Mouse (Mus musculus): ENCODE measurements at regions not wholly inside any gene's neighbourhood (a gene's known extent, or its start where the extent isn't known, plus 50 kb on each side); places are given as distances from the start of the nearest gene placed in this dataset.

DNA sequence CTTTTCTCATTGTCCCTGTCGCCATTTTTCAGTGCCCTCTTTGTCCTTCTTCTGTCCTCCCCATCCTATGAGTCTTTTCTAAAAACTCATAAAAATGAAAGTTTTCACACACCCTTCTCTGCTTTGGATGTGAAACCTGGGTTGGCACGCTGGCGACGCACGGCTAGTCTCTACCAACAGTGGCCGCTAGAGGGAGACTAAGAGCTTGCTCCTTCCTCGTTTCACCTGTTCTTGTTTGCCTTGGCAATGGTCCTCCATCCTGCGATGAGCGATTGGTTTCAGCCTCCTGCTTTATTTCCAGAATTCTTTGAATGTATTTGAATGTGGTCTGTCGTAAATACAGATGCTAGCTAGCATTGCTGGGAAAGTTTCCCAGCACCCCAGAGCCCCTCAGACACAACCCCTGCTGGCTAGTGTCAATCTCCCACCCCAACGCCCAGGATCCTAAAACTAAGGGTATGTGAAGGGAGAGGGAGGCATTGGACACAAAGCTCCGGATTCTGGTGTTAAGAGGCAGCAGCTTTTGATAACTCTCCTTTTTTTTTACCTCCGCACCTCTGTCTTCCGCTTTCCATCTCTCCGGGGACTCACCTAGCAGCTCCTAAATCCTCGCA lies 85.8 kb upstream of the Hmcn1 start:
- Histone ChIP-seq H3K27ac (no peak overlapping the region), H3K9me3 (replicated peaks) (no peaks in the 10 kb centered on the region), H3K4me2 (no peak overlapping the region), H3K9ac (no peak overlapping the region), H3K36me3 (no peaks in the 10 kb centered on the region), H3K27me3 (no peaks in the 10 kb centered on the region), H3K4me1 (peaks cover 22% of the 10 kb centered on the region), H3K4me3 (replicated peaks) (no peak overlapping the region)
- ATAC-seq (replicated peaks; ENCODE audit: low FRiP score) = peak; percentile 35; the same call in 1 of the 2 replicates
- 31% methylated on average over 16 of the region's 16 CpGs for WGBS

- Histone ChIP-seq H3K36me3 (no peaks in the 10 kb centered on the region), H3K4me1 (peaks cover 22% of the 10 kb centered on the region), H3K27ac (peak overlapping the region; percentile 58), H3K4me2 (no peak overlapping the region), H3K4me3 (replicated peaks) (no peak overlapping the region), H3K9ac (no peak overlapping the region), H3K9me3 (replicated peaks) (no peaks in the 10 kb centered on the region), H3K27me3 (no peaks in the 10 kb centered on the region)
- ATAC-seq (replicated peaks; ENCODE audit: low FRiP score) = peak; percentile 52
- 66% methylated on average over 15 of the region's 15 CpGs for WGBS
Observed at GRCm38 (mm10) chr1:151079614-151080360, 86.6 kb upstream of the Hmcn1 start.

DNA sequence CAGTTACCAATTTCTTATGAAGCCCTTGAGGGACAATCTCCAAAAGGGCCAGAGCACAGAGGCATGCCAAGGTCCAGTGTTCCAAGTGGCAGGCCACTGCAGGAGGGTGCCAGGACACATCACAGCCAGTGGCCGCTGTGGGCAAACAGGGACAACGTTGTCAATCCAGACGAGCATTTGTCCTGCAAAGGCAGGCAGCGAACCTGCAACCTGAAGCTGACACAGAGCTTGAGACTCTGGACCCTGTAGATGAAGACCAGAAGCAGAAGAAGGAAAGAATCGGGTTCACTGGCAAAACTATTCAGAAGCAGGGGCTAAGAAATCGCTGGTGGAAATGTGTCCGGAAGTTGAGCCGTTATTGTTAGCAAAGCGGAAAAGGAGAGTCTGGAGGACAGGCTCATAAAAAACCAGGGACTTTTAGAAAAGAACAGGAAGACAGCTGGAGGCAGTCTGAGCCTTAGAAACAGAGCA lies 87.3 kb upstream of the Hmcn1 start:
- peak overlapping the region; percentile 20; the same call in 1 of the 2 replicates for H3K4me2 ChIP-seq
- peak overlapping the region; percentile 54 for H3K27ac ChIP-seq
- peak; percentile 9; the same call in 1 of the 2 replicates for ATAC-seq (replicated peaks; ENCODE audit: low FRiP score)
- no peak overlapping the region for H3K9ac ChIP-seq
- 30% methylated on average over 9 of the region's 9 CpGs for WGBS
- no peak overlapping the region for H3K4me3 ChIP-seq (replicated peaks)
- no peaks in the 10 kb centered on the region for H3K27me3 ChIP-seq
- H3K36me3 ChIP-seq = no peaks in the 10 kb centered on the region
- no peaks in the 10 kb centered on the region for H3K9me3 ChIP-seq (replicated peaks)
- peaks cover 22% of the 10 kb centered on the region for H3K4me1 ChIP-seq

- Histone ChIP-seq H3K4me3 (replicated peaks) (no peak overlapping the region), H3K4me1 (peaks cover 34% of the 10 kb centered on the region), H3K27me3 (no peaks in the 10 kb centered on the region), H3K27ac (no peak overlapping the region), H3K9ac (no peak overlapping the region), H3K36me3 (no peaks in the 10 kb centered on the region), H3K4me2 (no peak overlapping the region), H3K9me3 (replicated peaks) (no peaks in the 10 kb centered on the region)
- no peak for ATAC-seq (replicated peaks; ENCODE audit: low FRiP score)
- 82% methylated on average over 5 of the region's 5 CpGs for WGBS
Observed at GRCm38 (mm10) chr1:151082510-151083033, 89.3 kb upstream of the Hmcn1 start.

GRCm38 (mm10) chr1:151083806-151084205 lies 90.6 kb upstream of the Hmcn1 start:
- Histone ChIP-seq H3K9me3 (replicated peaks) (no peaks in the 10 kb centered on the region), H3K4me3 (replicated peaks) (no peak overlapping the region), H3K36me3 (no peaks in the 10 kb centered on the region), H3K27ac (no peak overlapping the region), H3K27me3 (no peaks in the 10 kb centered on the region), H3K9ac (no peak overlapping the region), H3K4me1 (peaks cover 34% of the 10 kb centered on the region), H3K4me2 (no peak overlapping the region)
- ATAC-seq (replicated peaks; ENCODE audit: low FRiP score) = no peak
- WGBS = 81% methylated on average over 2 of the region's 2 CpGs

- WGBS = 61% methylated on average over 22 of the region's 22 CpGs
- Histone ChIP-seq H3K9ac (no peak overlapping the region), H3K36me3 (no peaks in the 10 kb centered on the region), H3K4me2 (no peak overlapping the region), H3K4me3 (replicated peaks) (no peak overlapping the region), H3K4me1 (peaks cover 23% of the 10 kb centered on the region), H3K9me3 (replicated peaks) (no peaks in the 10 kb centered on the region), H3K27ac (no peak overlapping the region; the same call in 1 of the 2 replicates), H3K27me3 (no peaks in the 10 kb centered on the region)
- ATAC-seq (replicated peaks; ENCODE audit: low FRiP score) = peak; percentile 36; the same call in 1 of the 2 replicates
Observed at GRCm38 (mm10) chr1:151086111-151086859, 93.0 kb upstream of the Hmcn1 start.

DNA sequence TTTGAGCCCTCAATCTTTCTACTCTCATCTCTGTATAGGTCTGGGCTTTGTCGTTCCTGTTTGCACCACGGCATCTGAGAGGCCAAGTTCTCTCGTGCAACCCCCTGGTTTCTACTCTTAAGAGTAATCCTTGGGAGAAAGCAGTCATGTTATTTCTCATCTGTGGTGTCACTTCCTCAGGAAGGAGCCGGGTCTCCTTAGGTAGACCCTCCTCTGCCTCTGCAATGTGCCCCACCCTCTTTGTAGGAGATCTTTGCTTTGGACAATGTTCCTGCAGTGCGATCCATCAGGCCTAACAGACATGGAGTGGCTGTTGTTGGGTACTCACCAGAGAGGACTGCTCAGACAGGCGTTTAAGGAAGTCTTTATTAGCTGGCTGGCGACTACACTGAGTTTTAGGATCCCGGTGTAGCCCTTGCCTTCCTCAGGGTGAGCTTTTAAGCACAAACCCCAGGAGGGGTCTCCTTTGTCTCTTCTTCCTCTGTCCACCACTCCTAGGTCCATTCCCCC lies 94.0 kb upstream of the Hmcn1 start:
- H3K4me1 ChIP-seq = peaks cover 26% of the 10 kb centered on the region
- no peak overlapping the region for H3K4me3 ChIP-seq (replicated peaks)
- no peaks in the 10 kb centered on the region for H3K27me3 ChIP-seq
- 77% methylated on average over 8 of the region's 8 CpGs for WGBS
- H3K9ac ChIP-seq = no peak overlapping the region
- no peaks in the 10 kb centered on the region for H3K36me3 ChIP-seq
- H3K4me2 ChIP-seq = no peak overlapping the region
- H3K9me3 ChIP-seq (replicated peaks) = no peaks in the 10 kb centered on the region
- no peak overlapping the region for H3K27ac ChIP-seq
- no peak for ATAC-seq (replicated peaks; ENCODE audit: low FRiP score)

- H3K4me1 ChIP-seq = peaks cover 33% of the 10 kb centered on the region
- H3K4me3 ChIP-seq (replicated peaks) = no peak overlapping the region
- H3K9me3 ChIP-seq (replicated peaks) = no peaks in the 10 kb centered on the region
- H3K27me3 ChIP-seq = no peaks in the 10 kb centered on the region
- 74% methylated on average over 14 of the region's 14 CpGs for WGBS
- ATAC-seq (replicated peaks; ENCODE audit: low FRiP score) = no peak
- no peak overlapping the region for H3K27ac ChIP-seq
- no peaks in the 10 kb centered on the region for H3K36me3 ChIP-seq
- H3K4me2 ChIP-seq = no peak overlapping the region
- H3K9ac ChIP-seq = no peak overlapping the region
Observed at GRCm38 (mm10) chr1:151087811-151088511, 94.4 kb upstream of the Gm47985 start.

DNA sequence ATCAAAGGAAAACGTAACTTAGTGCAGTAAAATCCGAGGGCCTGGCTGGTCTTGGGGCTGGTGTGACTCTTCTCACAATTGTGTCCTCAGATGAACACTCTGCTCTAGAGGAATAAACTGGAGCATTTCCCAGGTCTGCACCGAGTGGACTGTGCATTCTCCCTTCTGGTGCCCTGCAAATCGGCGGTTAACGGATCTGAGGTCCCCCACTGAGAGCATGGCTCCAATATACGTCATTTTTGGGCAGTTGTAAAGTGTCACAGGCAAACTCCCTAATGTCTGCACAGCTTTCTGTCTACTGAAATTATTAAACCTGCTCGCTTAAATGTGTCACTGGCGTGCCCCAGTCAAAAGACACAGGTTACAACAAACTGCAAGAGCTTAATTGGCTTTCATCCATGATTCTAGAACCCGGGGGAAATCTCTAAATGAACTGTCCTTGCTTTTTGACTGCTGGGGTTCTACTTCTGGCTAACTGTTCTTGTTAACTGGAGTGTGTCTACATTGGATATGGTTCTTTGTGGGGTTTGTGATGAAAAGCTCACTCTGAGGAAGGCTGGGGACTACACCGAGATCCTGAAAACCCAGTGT lies 93.7 kb upstream of the Gm47985 start:
- 81% methylated on average over 11 of the region's 11 CpGs for WGBS
- no peak overlapping the region for H3K4me2 ChIP-seq
- no peak overlapping the region for H3K4me3 ChIP-seq (replicated peaks)
- H3K27ac ChIP-seq = no peak overlapping the region
- no peak for ATAC-seq (replicated peaks; ENCODE audit: low FRiP score)
- no peaks in the 10 kb centered on the region for H3K27me3 ChIP-seq
- peaks cover 33% of the 10 kb centered on the region for H3K4me1 ChIP-seq
- no peak overlapping the region for H3K9ac ChIP-seq
- H3K36me3 ChIP-seq = no peaks in the 10 kb centered on the region
- H3K9me3 ChIP-seq (replicated peaks) = no peaks in the 10 kb centered on the region

DNA sequence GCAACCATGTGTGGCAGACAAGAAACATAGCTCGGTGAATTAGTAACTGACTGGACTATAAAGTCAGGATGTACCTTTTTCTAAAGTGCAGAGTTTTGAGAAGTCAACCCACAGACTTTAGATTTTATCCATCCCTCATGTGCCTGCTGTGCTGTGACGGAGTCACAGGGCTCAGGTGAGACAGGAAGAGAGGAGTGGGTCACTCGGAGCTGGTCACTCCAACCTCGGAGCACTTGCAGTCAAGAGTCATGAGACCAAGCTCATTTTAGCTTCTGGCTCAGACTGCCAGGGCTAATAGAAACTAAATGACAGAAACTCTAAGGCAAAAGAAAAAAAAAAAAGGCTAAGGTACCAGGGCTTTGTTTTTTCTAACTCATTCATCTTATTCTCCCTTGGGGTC lies 90.3 kb upstream of the Gm47985 start:
- 40% methylated on average over 4 of the region's 4 CpGs for WGBS
- Histone ChIP-seq H3K4me3 (replicated peaks) (no peak overlapping the region), H3K9ac (no peak overlapping the region), H3K27me3 (no peaks in the 10 kb centered on the region), H3K36me3 (no peaks in the 10 kb centered on the region), H3K9me3 (replicated peaks) (no peaks in the 10 kb centered on the region), H3K4me1 (peaks cover 32% of the 10 kb centered on the region), H3K27ac (peak overlapping the region; percentile 80), H3K4me2 (peak overlapping the region; percentile 10; the same call in 1 of the 2 replicates)
- ATAC-seq (replicated peaks; ENCODE audit: low FRiP score) = no peak; the same call in 1 of the 2 replicates

Measured in kidney, embryonic 15.5 days (tissue).